ENCODE assay signal across 8 mouse cellular contexts in genomic region chr2:153292305-153292861, GRCm38 (mm10). TPM values are rescaled to one million over a fixed set of nuclear protein-coding genes. Genes with fewer than 3 reads are reported as not detected.
DNase-seq lines count a peak whose midpoint lies in the region; ATAC-seq and TF ChIP-seq lines count a peak whose summit lies in the region.

No protein-coding gene starts in this region.

- 58% methylated on average over 7 of the region's 7 CpGs for WGBS in forebrain, embryonic 11.5 days

- no peak for ATAC-seq in forebrain, embryonic 11.5 days (replicated peaks; ENCODE audit: low FRiP score)
- ATAC-seq in megakaryocyte-erythroid progenitor cell, adult 5-6 weeks (replicated peaks; ENCODE audit: low FRiP score, low TSS enrichment, poor library complexity, severe bottlenecking), result peak; percentile 56
- no peak for ATAC-seq in cerebellum, adult (ENCODE audit: insufficient number of reproducible peaks, low FRiP score, low TSS enrichment)

- H3K9me3 ChIP-seq in forebrain, embryonic 11.5 days (ENCODE audit: control insufficient read depth, low read length), result no peaks in the 10 kb centered on the region

- no peak for DNase-seq in gastrocnemius, adult 2 months
- no peak for DNase-seq in gastrocnemius, postnatal 25 days
- peak; percentile 95 for DNase-seq in MEL-GATA-1-ER (ENCODE audit: extremely low read depth, low read depth)
- no peak for DNase-seq in forebrain, embryonic 11.5 days (ENCODE audit: low spot score)
- peak; percentile 19 to 49 for DNase-seq in kidney, postnatal 36 days
- DNase-seq in frontal cortex, adult 2 months (ENCODE audit: extremely low spot score in 1 of 2, low spot score in 1 of 2), result no peak

- intact Hi-C loops in gastrocnemius, adult 2 months (cut with DNase I), result loop anchor here (5.0 kb wide), 1 partner anchor 50 kb away; the partner anchor contains the start of genes Plagl2 and Pofut1

- peak overlapping the region; percentile 88; the same call in 1 of the 2 replicates for H3K4me2 ChIP-seq in forebrain, embryonic 11.5 days (ENCODE audit: low read depth, low read length, severe bottlenecking)

- no peak for TF ChIP-seq CTCF in gastrocnemius, adult 2 months (IDR thresholded peaks at IDR 0.05)

- H3K36me3 ChIP-seq in forebrain, embryonic 11.5 days (ENCODE audit: control insufficient read depth, insufficient read depth, low read length), result no peaks in the 10 kb centered on the region

- H3K27ac ChIP-seq in gastrocnemius, adult 2 months, result no peak overlapping the region
- no peak overlapping the region for H3K27ac ChIP-seq in forebrain, embryonic 11.5 days (ENCODE audit: low read depth, low read length)

- H3K4me3 ChIP-seq in gastrocnemius, adult 2 months, result peak overlapping the region; percentile 85
- H3K4me3 ChIP-seq in forebrain, embryonic 11.5 days (ENCODE audit: low read depth, low read length), result peak overlapping the region; percentile 96

- H3K27me3 ChIP-seq in forebrain, embryonic 11.5 days (ENCODE audit: control insufficient read depth, insufficient read depth, low read length), result no peaks in the 10 kb centered on the region

- H3K9ac ChIP-seq in forebrain, embryonic 11.5 days (ENCODE audit: low read length), result no peak overlapping the region

- H3K4me1 ChIP-seq in forebrain, embryonic 11.5 days (replicated peaks; ENCODE audit: control insufficient read depth, insufficient read depth, low read length), result no peaks in the 10 kb centered on the region; the same call in 1 of the 2 replicates

RNA-seq across cellular contexts. Expression of gene Kif3b, which starts 1.2 kb away (rescaled TPM):
- total RNA-seq in gastrocnemius, adult 2 months (2021), result 1 to 10 TPM; 3.6 to 4.3 TPM
- 1 to 10 TPM; 3.4 to 4.0 TPM for total RNA-seq in gastrocnemius, postnatal 25 days (2021)
- 7.1 and 7.4 TPM in 2 replicates for polyA plus RNA-seq in forebrain, embryonic 11.5 days (2014; fragmentation: Nextera tagmentation; extraction: Ambion mirVana)
- 10.2 and 10.5 TPM in 2 replicates for total RNA-seq in megakaryocyte-erythroid progenitor cell, adult 5-6 weeks (2014; fragmentation: Nextera tagmentation)
- 8.6 and 10.3 TPM in 2 replicates for total RNA-seq in megakaryocyte-erythroid progenitor cell, adult 5-6 weeks (2017)
- 32.5 and 34.7 TPM in 2 replicates for polyA plus RNA-seq in frontal cortex, adult 2 months (2012; rRNA removed)

RNA-seq across cellular contexts. Expression of gene Pofut1, which starts 51.0 kb away (rescaled TPM):
- total RNA-seq in gastrocnemius, adult 2 months (2021), result 10 to 100 TPM in 1 of 2 experiments, 1 to 10 TPM in 1; 7.6 to 13.2 TPM
- total RNA-seq in gastrocnemius, postnatal 25 days (2021), result 10 to 100 TPM; 11.4 to 12.2 TPM
- 7.2 and 8.1 TPM in 2 replicates for polyA plus RNA-seq in forebrain, embryonic 11.5 days (2014; fragmentation: Nextera tagmentation; extraction: Ambion mirVana)
- 26.4 and 27.1 TPM in 2 replicates for total RNA-seq in megakaryocyte-erythroid progenitor cell, adult 5-6 weeks (2014; fragmentation: Nextera tagmentation)
- total RNA-seq in megakaryocyte-erythroid progenitor cell, adult 5-6 weeks (2017), result 14.8 and 22.3 TPM in 2 replicates
- polyA plus RNA-seq in frontal cortex, adult 2 months (2012; rRNA removed), result 16.1 and 19.0 TPM in 2 replicates

RNA-seq across cellular contexts. Expression of gene Plagl2, which starts 51.2 kb away (rescaled TPM):
- 1 to 10 TPM; 2.5 to 2.8 TPM for total RNA-seq in gastrocnemius, adult 2 months (2021)
- 1 to 10 TPM; 3.2 to 4.0 TPM for total RNA-seq in gastrocnemius, postnatal 25 days (2021)
- polyA plus RNA-seq in forebrain, embryonic 11.5 days (2014; fragmentation: Nextera tagmentation; extraction: Ambion mirVana), result 37.4 and 40.4 TPM in 2 replicates
- total RNA-seq in megakaryocyte-erythroid progenitor cell, adult 5-6 weeks (2014; fragmentation: Nextera tagmentation), result 38.6 and 46.5 TPM in 2 replicates
- 3.7 and 10.0 TPM in 2 replicates for total RNA-seq in megakaryocyte-erythroid progenitor cell, adult 5-6 weeks (2017)
- polyA plus RNA-seq in frontal cortex, adult 2 months (2012; rRNA removed), result 4.4 and 4.9 TPM in 2 replicates

RNA-seq across cellular contexts. Expression of gene Asxl1, which starts 53.2 kb away (rescaled TPM):
- total RNA-seq in gastrocnemius, adult 2 months (2021), result 10 to 100 TPM in 1 of 2 experiments, 1 to 10 TPM in 1; 9.3 to 10.6 TPM
- total RNA-seq in gastrocnemius, postnatal 25 days (2021), result 1 to 10 TPM; 7.3 to 8.5 TPM
- polyA plus RNA-seq in forebrain, embryonic 11.5 days (2014; fragmentation: Nextera tagmentation; extraction: Ambion mirVana), result 25.4 TPM in 2 replicates
- total RNA-seq in megakaryocyte-erythroid progenitor cell, adult 5-6 weeks (2014; fragmentation: Nextera tagmentation), result 51.5 and 58.9 TPM in 2 replicates
- 27.3 and 32.2 TPM in 2 replicates for total RNA-seq in megakaryocyte-erythroid progenitor cell, adult 5-6 weeks (2017)
- 21.4 and 23.1 TPM in 2 replicates for polyA plus RNA-seq in frontal cortex, adult 2 months (2012; rRNA removed)

Comparison
In these comparisons a context has a peak if more than half of its experiments do, and no peak if none do; other contexts are left out.
1. DNase-seq: peak in MEL-GATA-1-ER (single experiment) and kidney, postnatal 36 days (2 of 2); none in gastrocnemius, adult 2 months (single experiment), gastrocnemius, postnatal 25 days (single experiment), forebrain, embryonic 11.5 days (single experiment) and frontal cortex, adult 2 months (0 of 2).